Mouse (Mus musculus): ENCODE measurements around the gene Pced1b. TPM values are rescaled to one million over a fixed set of nuclear protein-coding genes. Genes with fewer than 3 reads are reported as not detected.
A peak's percentile ranks its signal among the peaks of the same experiment; 100 is the strongest.
"Not testable (repeated sequence)": the region's sequence is repeated elsewhere in the genome, so short reads cannot be mapped to it uniquely, and the experiment has no call there.

Gene Pced1b
- total and polyA plus RNA-seq, 3 experiments: 6.6 to 36.5 TPM; not detected in 1

- no peak overlapping the region for H3K27ac ChIP-seq (ENCODE audit: control insufficient read depth, low read depth, low read length)
- peaks cover 2 to 7% of the 10 kb centered on the region in 2 experiments; a peak in 3 of 4 replicates for H3K27me3 ChIP-seq (ENCODE audit: control insufficient read depth in 1 of 2, insufficient read depth in 2 of 2, low read length in 2 of 2)
- peak; percentile 19 for DNase-seq (ENCODE audit: low read depth, low spot score)
- no peaks in the 10 kb centered on the region for H3K9me3 ChIP-seq (replicated peaks; ENCODE audit: insufficient read depth, low read length)
- H3K4me1 ChIP-seq (ENCODE audit: control insufficient read depth in 1 of 2, insufficient read depth in 2 of 2, low read length in 2 of 2): no peaks in the 10 kb centered on the region
- no peak overlapping the region for H3K9ac ChIP-seq (ENCODE audit: control insufficient read depth, low read depth, low read length, poor library complexity, severe bottlenecking)
- H3K36me3 ChIP-seq (ENCODE audit: control insufficient read depth in 1 of 2, insufficient read depth in 2 of 2, low read length in 2 of 2): no peaks in the 10 kb centered on the region
- no peaks in the 10 kb centered on the region for H3K79me2 ChIP-seq (ENCODE audit: control insufficient read depth, insufficient read depth, low read length, poor library complexity)
- no peak overlapping the region for H3K4me3 ChIP-seq (ENCODE audit: control insufficient read depth in 1 of 2, insufficient read depth in 1 of 2, low read depth in 2 of 2, low read length in 2 of 2)
- TF ChIP-seq RCOR1 (IDR thresholded peaks at IDR 0.05; ENCODE audit: low read depth, low read length) (no peak), CTCF (IDR thresholded peaks at IDR 0.05 in 2 of 3, conservative IDR thresholded peaks at IDR 0.05 in 1 of 3; ENCODE audit: control insufficient read depth in 1 of 3, insufficient read depth in 1 of 3, low read depth in 2 of 3, low read length in 3 of 3, poor library complexity in 1 of 3, severe bottlenecking in 1 of 3) (peak; percentile 1 to 43 (median 22); a peak in 3 of 6 replicates)
Measured at GRCm38 (mm10) chr15:97206506-97206905, 40.4 kb upstream of the Pced1b start.

- H3K4me3 ChIP-seq (ENCODE audit: control insufficient read depth in 1 of 2, insufficient read depth in 1 of 2, low read depth in 2 of 2, low read length in 2 of 2); H3K79me2 ChIP-seq (ENCODE audit: control insufficient read depth, insufficient read depth, low read length, poor library complexity); H3K36me3 ChIP-seq (ENCODE audit: control insufficient read depth in 1 of 2, insufficient read depth in 2 of 2, low read length in 2 of 2); H3K9me3 ChIP-seq (replicated peaks; ENCODE audit: insufficient read depth, low read length); H3K4me1 ChIP-seq (ENCODE audit: control insufficient read depth in 1 of 2, insufficient read depth in 2 of 2, low read length in 2 of 2); H3K27ac ChIP-seq (ENCODE audit: control insufficient read depth, low read depth, low read length); H3K9ac ChIP-seq (ENCODE audit: control insufficient read depth, low read depth, low read length, poor library complexity, severe bottlenecking); DNase-seq (ENCODE audit: low read depth, low spot score): not testable (repeated sequence)
- peak; percentile 60; the same call in 1 of the 2 replicates for TF ChIP-seq MAFK (IDR thresholded peaks at IDR 0.05; ENCODE audit: borderline replicate concordance, low read depth, low read length)
- peaks cover 2 to 11% of the 10 kb centered on the region in 2 experiments; a peak in 3 of 4 replicates for H3K27me3 ChIP-seq (ENCODE audit: control insufficient read depth in 1 of 2, insufficient read depth in 2 of 2, low read length in 2 of 2)
Measured at GRCm38 (mm10) chr15:97209754-97210153, 37.2 kb upstream of the Pced1b start.

- no peaks in the 10 kb centered on the region for H3K79me2 ChIP-seq (ENCODE audit: control insufficient read depth, insufficient read depth, low read length, poor library complexity)
- no peaks in the 10 kb centered on the region for H3K9me3 ChIP-seq (replicated peaks; ENCODE audit: insufficient read depth, low read length)
- no peak overlapping the region for H3K9ac ChIP-seq (ENCODE audit: control insufficient read depth, low read depth, low read length, poor library complexity, severe bottlenecking)
- TF ChIP-seq RAD21 (IDR thresholded peaks at IDR 0.05; ENCODE audit: low read depth, low read length) (no peak), TAL1 (IDR thresholded peaks at IDR 0.05; ENCODE audit: low read length) (no peak), POLR2A (IDR thresholded peaks at IDR 0.05; ENCODE audit: control insufficient read depth in 1 of 2, insufficient read depth in 1 of 2, low read depth in 1 of 2, low read length in 2 of 2, poor library complexity in 1 of 2) (no peak), E2F4 (IDR thresholded peaks at IDR 0.05; ENCODE audit: borderline replicate concordance, low read depth, low read length) (no peak), ZNF384 (IDR thresholded peaks at IDR 0.05; ENCODE audit: low read depth, low read length) (no peak), BHLHE40 (IDR thresholded peaks at IDR 0.05; ENCODE audit: borderline replicate concordance, low read depth, low read length) (no peak), MAX (IDR thresholded peaks at IDR 0.05; ENCODE audit: low read length) (no peak), MAFK (IDR thresholded peaks at IDR 0.05; ENCODE audit: borderline replicate concordance, low read depth, low read length) (no peak), CTCF (IDR thresholded peaks at IDR 0.05 in 2 of 3, conservative IDR thresholded peaks at IDR 0.05 in 1 of 3; ENCODE audit: control insufficient read depth in 1 of 3, insufficient read depth in 1 of 3, low read depth in 2 of 3, low read length in 3 of 3, poor library complexity in 1 of 3, severe bottlenecking in 1 of 3) (no peak), EP300 (IDR thresholded peaks at IDR 0.05; ENCODE audit: low read depth in 1 of 2, low read length in 2 of 2) (no peak), CHD2 (IDR thresholded peaks at IDR 0.05; ENCODE audit: low read length) (no peak), SMC3 (IDR thresholded peaks at IDR 0.05; ENCODE audit: low read depth, low read length) (no peak), JUND (IDR thresholded peaks at IDR 0.05; ENCODE audit: low read depth, low read length) (no peak), GATA1 (IDR thresholded peaks at IDR 0.05; ENCODE audit: low read depth, low read length) (no peak), MYC (IDR thresholded peaks at IDR 0.05; ENCODE audit: low read depth, low read length) (no peak), MEF2A (IDR thresholded peaks at IDR 0.05; ENCODE audit: extremely low read depth, insufficient replicate concordance, low read depth, low read length, poor library complexity, severe bottlenecking) (no peak), TBP (IDR thresholded peaks at IDR 0.05; ENCODE audit: low read depth, low read length) (no peak), UBTF (IDR thresholded peaks at IDR 0.05; ENCODE audit: borderline replicate concordance, insufficient read depth, low read depth, low read length) (no peak), HCFC1 (IDR thresholded peaks at IDR 0.05; ENCODE audit: low read depth, low read length) (no peak), ZC3H11A (IDR thresholded peaks at IDR 0.05; ENCODE audit: low read depth, low read length) (no peak)
- DNase-seq (ENCODE audit: low read depth, low spot score): no peak
- H3K27me3 ChIP-seq (ENCODE audit: control insufficient read depth in 1 of 2, insufficient read depth in 2 of 2, low read length in 2 of 2): peaks cover 2 to 10% of the 10 kb centered on the region in 2 experiments; a peak in 3 of 4 replicates
- H3K4me3 ChIP-seq (ENCODE audit: control insufficient read depth in 1 of 2, insufficient read depth in 1 of 2, low read depth in 2 of 2, low read length in 2 of 2): no peak overlapping the region
- H3K36me3 ChIP-seq (ENCODE audit: control insufficient read depth in 1 of 2, insufficient read depth in 2 of 2, low read length in 2 of 2): no peaks in the 10 kb centered on the region
- H3K4me1 ChIP-seq (ENCODE audit: control insufficient read depth in 1 of 2, insufficient read depth in 2 of 2, low read length in 2 of 2): no peaks in the 10 kb centered on the region
- H3K27ac ChIP-seq (ENCODE audit: control insufficient read depth, low read depth, low read length): no peak overlapping the region
Measured at GRCm38 (mm10) chr15:97212501-97213477, 34.1 kb upstream of the Pced1b start.
